Mouse (Mus musculus) neural tube, embryonic 10.5 days (tissue): ENCODE measurements around the gene Fan1.

Experiments
- DNase-seq: peaks from one replicate; pipeline ENCODE4 v3.0.0-alpha.2; 2017; ENCODE audit warnings: low spot score; ENCODE audit errors: extremely low spot score

The Fan1 gene

GRCm38 (mm10) chr7:64332686-64333085 is 41.2 kb downstream of the Fan1 start:
- DNase-seq: no peak

- no peak for DNase-seq
Measured at GRCm38 (mm10) chr7:64331309-64331708, 42.6 kb downstream of the Fan1 start.

- no peak for DNase-seq
Measured at GRCm38 (mm10) chr7:64327486-64327885, 46.4 kb downstream of the Fan1 start.

GRCm38 (mm10) chr7:64326892-64327291 is 47.0 kb downstream of the Fan1 start:
- peak; percentile 72 for DNase-seq

- DNase-seq: no peak
Measured at GRCm38 (mm10) chr7:64321658-64322057, 52.2 kb downstream of the Fan1 start.

- no peak for DNase-seq
Measured at GRCm38 (mm10) chr7:64321125-64321524, 52.8 kb downstream of the Fan1 start.

- DNase-seq: no peak
Measured at GRCm38 (mm10) chr7:64312811-64313210, 61.1 kb downstream of the Fan1 start.

- DNase-seq: no peak
Measured at GRCm38 (mm10) chr7:64310756-64311155, 63.1 kb downstream of the Fan1 start.

GRCm38 (mm10) chr7:64310241-64310640 is 63.7 kb downstream of the Fan1 start:
- no peak for DNase-seq
